7 mouse cellular contexts compared by ENCODE assay signal in the genomic region with DNA sequence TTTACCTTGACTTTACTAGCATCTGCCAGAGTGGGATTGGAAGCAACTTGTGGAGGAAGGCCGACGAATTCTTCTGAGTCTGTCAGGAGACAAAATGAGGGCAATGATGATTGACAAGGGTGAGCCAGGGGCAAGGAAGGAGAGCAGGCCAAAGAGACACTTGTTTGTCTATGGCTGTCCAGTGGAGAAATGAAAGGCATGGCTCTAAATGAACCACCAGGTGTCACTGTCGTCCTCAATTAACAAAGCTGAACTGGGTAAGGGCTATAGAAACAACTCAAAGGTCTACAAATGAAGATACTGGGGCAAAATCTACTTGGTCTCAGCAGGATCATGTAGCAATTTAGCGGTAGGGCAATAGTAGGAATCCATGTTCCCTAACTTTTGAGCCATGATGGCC. TPM values are rescaled to one million over a fixed set of nuclear protein-coding genes. Genes with fewer than 3 reads are reported as not detected.
A peak's percentile ranks its signal among the peaks of the same experiment; 100 is the strongest.
DNase-seq lines count a peak whose midpoint lies in the region; ATAC-seq and TF ChIP-seq lines count a peak whose summit lies in the region.

No protein-coding gene starts in this region.

- H3K4me2 ChIP-seq in embryonic facial prominence, embryonic 14.5 days (ENCODE audit: low read depth, low read length), result no peak overlapping the region
- H3K4me2 ChIP-seq in limb, embryonic 13.5 days (replicated peaks), result no peak overlapping the region

- peak; percentile 42; the same call in 1 of the 2 replicates for ATAC-seq in embryonic facial prominence, embryonic 14.5 days (ENCODE audit: low read depth)
- ATAC-seq in limb, embryonic 13.5 days (ENCODE audit: low FRiP score, low read depth), result peak; percentile 44; the same call in 1 of the 2 replicates

- H3K9ac ChIP-seq in embryonic facial prominence, embryonic 14.5 days (ENCODE audit: low read depth, low read length), result no peak overlapping the region
- H3K9ac ChIP-seq in limb, embryonic 13.5 days, result no peak overlapping the region

- no peaks in the 10 kb centered on the region for H3K9me3 ChIP-seq in embryonic facial prominence, embryonic 14.5 days (ENCODE audit: control insufficient read depth, low read length)
- H3K9me3 ChIP-seq in limb, embryonic 13.5 days, result no peaks in the 10 kb centered on the region

- DNase-seq in right cerebral cortex, adult 18-20 months, result peak; percentile 45
- DNase-seq in right cerebral cortex, postnatal 25 days, result no peak
- DNase-seq in R1 (ENCODE audit: low read depth, low spot score), result peak; percentile 59
- peak; percentile 75 for DNase-seq in embryonic facial prominence, embryonic 14.5 days (ENCODE audit: low spot score)
- peak; percentile 83 for DNase-seq in kidney, adult 2 months

- H3K27ac ChIP-seq in embryonic facial prominence, embryonic 14.5 days (replicated peaks; ENCODE audit: low read depth, low read length), result no peak overlapping the region
- 0 out of 2 replicates have a peak overlapping the region, but pooled peaks have one; percentile 6 for H3K27ac ChIP-seq in kidney, adult 2 months (ENCODE audit: insufficient read depth, low read depth, low read length)
- H3K27ac ChIP-seq in limb, embryonic 13.5 days, result no peak overlapping the region
- H3K27ac ChIP-seq in small intestine, adult 2 months (ENCODE audit: insufficient read depth, low read depth, low read length), result no peak overlapping the region

- 27% methylated on average over 4 of the region's 4 CpGs for whole genome bisulfite sequencing in embryonic facial prominence, embryonic 14.5 days
- WGBS in kidney, adult 2 months, result 23% methylated on average over 4 of the region's 4 CpGs
- 51% methylated on average over 4 of the region's 4 CpGs for WGBS in limb, embryonic 13.5 days
- WGBS in small intestine, adult 2 months, result 45% methylated on average over 4 of the region's 4 CpGs

- peaks cover 13% of the 10 kb centered on the region for H3K4me1 ChIP-seq in embryonic facial prominence, embryonic 14.5 days (ENCODE audit: control insufficient read depth, insufficient read depth, low read length)
- H3K4me1 ChIP-seq in kidney, adult 2 months (ENCODE audit: control insufficient read depth, insufficient read depth, low read length), result peaks cover 25% of the 10 kb centered on the region
- H3K4me1 ChIP-seq in limb, embryonic 13.5 days, result peaks cover 14% of the 10 kb centered on the region
- no peaks in the 10 kb centered on the region for H3K4me1 ChIP-seq in small intestine, adult 2 months (ENCODE audit: control insufficient read depth, insufficient read depth, insufficient read length, low read length)

- H3K36me3 ChIP-seq in embryonic facial prominence, embryonic 14.5 days (ENCODE audit: control insufficient read depth, insufficient read depth, low read length), result no peaks in the 10 kb centered on the region
- H3K36me3 ChIP-seq in kidney, adult 2 months (ENCODE audit: control insufficient read depth, insufficient read depth, low read length), result no peaks in the 10 kb centered on the region
- H3K36me3 ChIP-seq in limb, embryonic 13.5 days, result no peaks in the 10 kb centered on the region
- no peaks in the 10 kb centered on the region for H3K36me3 ChIP-seq in small intestine, adult 2 months (ENCODE audit: control insufficient read depth, insufficient read depth, low read length)

- TF ChIP-seq CTCF in kidney, adult 2 months (conservative IDR thresholded peaks at IDR 0.05; ENCODE audit: insufficient read depth, insufficient read length, low read depth, low read length), result peak; percentile 52
- peak; percentile 36; the same call in 1 of the 2 replicates for TF ChIP-seq CTCF in small intestine, adult 2 months (IDR thresholded peaks at IDR 0.05; ENCODE audit: extremely low read depth, insufficient read length, insufficient replicate concordance, low read depth, low read length)

- TF ChIP-seq POLR2A in kidney, adult 2 months (IDR thresholded peaks at IDR 0.05; ENCODE audit: low read depth, low read length), result no peak
- TF ChIP-seq POLR2A in small intestine, adult 2 months (IDR thresholded peaks at IDR 0.05; ENCODE audit: low read depth, low read length), result no peak

- no peaks in the 10 kb centered on the region for H3K27me3 ChIP-seq in embryonic facial prominence, embryonic 14.5 days (replicated peaks; ENCODE audit: control insufficient read depth, insufficient read depth, low read length)
- no peaks in the 10 kb centered on the region for H3K27me3 ChIP-seq in kidney, adult 2 months (replicated peaks; ENCODE audit: control insufficient read depth, insufficient read depth, low read length)
- no peaks in the 10 kb centered on the region for H3K27me3 ChIP-seq in limb, embryonic 13.5 days
- H3K27me3 ChIP-seq in small intestine, adult 2 months (ENCODE audit: control insufficient read depth, insufficient read depth, low read length), result peaks cover 2% of the 10 kb centered on the region; the same call in 1 of the 2 replicates

- no peak overlapping the region for H3K4me3 ChIP-seq in embryonic facial prominence, embryonic 14.5 days (ENCODE audit: low read depth, low read length)
- no peak overlapping the region for H3K4me3 ChIP-seq in kidney, adult 2 months (ENCODE audit: insufficient read depth, low read depth, low read length)
- no peak overlapping the region for H3K4me3 ChIP-seq in limb, embryonic 13.5 days
- no peak overlapping the region for H3K4me3 ChIP-seq in small intestine, adult 2 months (ENCODE audit: low read depth, low read length)

RNA-seq across cellular contexts. Expression of a gene that starts 33.4 kb away (rescaled TPM):
- 20.2 and 21.8 TPM in 2 replicates for polyA plus RNA-seq in embryonic facial prominence, embryonic 14.5 days (2014; fragmentation: Nextera tagmentation; extraction: Ambion mirVana)
- polyA plus RNA-seq in kidney, adult 2 months (2012; rRNA removed), result 28.7 and 31.2 TPM in 2 replicates
- 15.1 and 16.5 TPM in 2 replicates for polyA plus RNA-seq in limb, embryonic 13.5 days (2015; fragmentation: Nextera tagmentation; extraction: Ambion mirVana)
- 2.5 and 2.8 TPM in 2 replicates for polyA plus RNA-seq in small intestine, adult 2 months (2012; rRNA removed)

RNA-seq across cellular contexts. Expression of a gene that starts 33.6 kb away (rescaled TPM):
- polyA plus RNA-seq in embryonic facial prominence, embryonic 14.5 days (2014; fragmentation: Nextera tagmentation; extraction: Ambion mirVana), result 18.8 and 21.4 TPM in 2 replicates
- 53.6 and 100 TPM in 2 replicates for polyA plus RNA-seq in kidney, adult 2 months (2012; rRNA removed)
- polyA plus RNA-seq in limb, embryonic 13.5 days (2015; fragmentation: Nextera tagmentation; extraction: Ambion mirVana), result 21.2 and 22.9 TPM in 2 replicates
- 155 and 203 TPM in 2 replicates for polyA plus RNA-seq in small intestine, adult 2 months (2012; rRNA removed)
